Mouse (Mus musculus) midbrain, embryonic 14.5 days (tissue): ENCODE data around the gene 1700013G24Rik. TPM values are rescaled to one million over a fixed set of nuclear protein-coding genes. Genes with fewer than 3 reads are reported as not detected.

Experiments
- ATAC-seq: fragments of 200-750 bp; cut with Nextera tagmentation; 2 replicates; pipeline ENCODE4 v1.8.0; 2017; ENCODE audit warnings: moderate number of reproducible peaks, moderate library complexity; ENCODE audit not compliant: low FRiP score, low TSS enrichment
- DNase-seq: peaks from one replicate; pipeline ENCODE4 v3.0.0-alpha.2; 2015
- H3K27ac ChIP-seq: fragments of 300-500 bp; sonication (generic); replicated peaks from 2 replicates; pipeline ENCODE4 v1.5.1; 2014; ENCODE audit warnings: mild to moderate bottlenecking, low read depth, low read length, moderate library complexity
- H3K27me3 ChIP-seq: fragments of 300-500 bp; sonication (generic); 2 replicates; pipeline ENCODE4 v1.6.1; 2014; ENCODE audit warnings: low read length, control low read depth, mixed read lengths; ENCODE audit not compliant: control insufficient read depth, insufficient read depth
- H3K36me3 ChIP-seq: fragments of 300-500 bp; sonication (generic); 2 replicates; pipeline ENCODE4 v1.6.1; 2014; ENCODE audit warnings: low read length, control low read depth; ENCODE audit not compliant: control insufficient read depth, insufficient read depth
- H3K4me1 ChIP-seq: fragments of 300-500 bp; sonication (generic); 2 replicates; pipeline ENCODE4 v1.6.1; 2014; ENCODE audit warnings: mild to moderate bottlenecking, antibody characterized with exemption, low read length, control low read depth; ENCODE audit not compliant: control insufficient read depth, insufficient read depth
- H3K4me2 ChIP-seq: fragments of 300-500 bp; sonication (generic); 2 replicates; pipeline ENCODE4 v1.6.1; 2014; ENCODE audit warnings: mild to moderate bottlenecking, low read length, moderate library complexity
- H3K4me3 ChIP-seq: fragments of 300-500 bp; sonication (generic); replicated peaks from 2 replicates; pipeline ENCODE4 v1.5.1; 2014; ENCODE audit warnings: low read depth, low read length
- H3K9ac ChIP-seq: fragments of 300-500 bp; sonication (generic); replicated peaks from 2 replicates; pipeline ENCODE4 v1.6.1; 2014; ENCODE audit warnings: mild to moderate bottlenecking, low read length, moderate library complexity
- H3K9me3 ChIP-seq: fragments of 300-500 bp; sonication (generic); 2 replicates; pipeline ENCODE4 v1.6.1; 2016; ENCODE audit warnings: low read length, control low read depth, mixed read lengths; ENCODE audit not compliant: control insufficient read depth
- WGBS: fragments of 180-500 bp; shearing (Covaris S2); extraction: QIAGEN DNeasy Blood & Tissue Kit; methylation state at CpG from one replicate; pipeline ENCODE4 v1.1.7; 2014; 5-methylcytosine and 5-hydroxymethylcytosine counted together
- polyA plus RNA-seq: library from polyadenylated mRNA; unstranded; fragments of >200 nt; fragmentation: Nextera tagmentation; extraction: Ambion mirVana; gene quantifications from 2 replicates; pipeline ENCODE4 v1.2.1, GENCODE M21; 2014

The 1700013G24Rik gene
- polyA plus RNA-seq, 1 experiment from 2014 or later: not detected

DNA sequence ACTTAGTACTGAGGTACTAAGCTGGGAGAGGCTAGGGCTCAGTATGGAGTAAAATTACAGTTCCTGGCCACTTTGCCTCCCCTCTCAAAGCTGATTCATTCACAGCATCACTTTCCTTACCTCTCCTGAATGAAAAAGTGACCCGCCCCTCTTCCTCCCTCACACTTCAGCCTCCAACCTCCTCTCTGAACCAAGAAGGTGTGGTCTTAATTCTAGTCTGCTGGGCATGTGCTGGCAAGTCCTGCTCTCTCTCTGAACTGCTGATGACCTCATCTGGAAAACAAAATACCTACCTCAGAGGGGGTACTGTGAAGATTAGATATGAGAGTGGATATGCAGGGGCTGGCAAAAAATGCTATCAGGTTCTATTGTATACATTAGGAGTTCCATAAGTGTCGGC, 4.0 kb upstream of the 1700013G24Rik start:
- 89% methylated on average over 2 of the region's 2 CpGs for WGBS
- Histone ChIP-seq H3K9ac (no peak overlapping the region), H3K27ac (no peak overlapping the region), H3K4me3 (no peak overlapping the region), H3K9me3 (no peaks in the 10 kb centered on the region), H3K4me2 (no peak overlapping the region), H3K4me1 (no peaks in the 10 kb centered on the region), H3K36me3 (no peaks in the 10 kb centered on the region), H3K27me3 (no peaks in the 10 kb centered on the region)
- no peak for DNase-seq
- no peak for ATAC-seq

- no peaks in the 10 kb centered on the region for H3K27me3 ChIP-seq
- H3K9me3 ChIP-seq: no peaks in the 10 kb centered on the region
- no peak overlapping the region for H3K9ac ChIP-seq
- no peak overlapping the region for H3K4me2 ChIP-seq
- DNase-seq (no peak), ATAC-seq (no peak)
- H3K4me1 ChIP-seq: no peaks in the 10 kb centered on the region
- no peak overlapping the region for H3K4me3 ChIP-seq
- H3K27ac ChIP-seq: no peak overlapping the region
- no peaks in the 10 kb centered on the region for H3K36me3 ChIP-seq
- WGBS: 84% methylated on average over 10 of the region's 10 CpGs
These were observed 3.4 kb upstream of the 1700013G24Rik start for GRCm38 (mm10) chr4:137449715-137450114.

- no peak for ATAC-seq
- no peaks in the 10 kb centered on the region for H3K36me3 ChIP-seq
- H3K4me2 ChIP-seq: no peak overlapping the region
- no peaks in the 10 kb centered on the region for H3K4me1 ChIP-seq
- no peaks in the 10 kb centered on the region for H3K9me3 ChIP-seq
- H3K27ac ChIP-seq: no peak overlapping the region
- H3K9ac ChIP-seq: no peak overlapping the region
- H3K4me3 ChIP-seq: no peak overlapping the region
- DNase-seq: no peak
- no peaks in the 10 kb centered on the region for H3K27me3 ChIP-seq
- 95% methylated on average over 6 of the region's 6 CpGs for WGBS
These were observed 894 bp upstream of the 1700013G24Rik start for GRCm38 (mm10) chr4:137452190-137452589.

GRCm38 (mm10) chr4:137454582-137454981, 1.5 kb downstream of the 1700013G24Rik start:
- DNase-seq (no peak), ATAC-seq (no peak)
- Histone ChIP-seq H3K4me2 (no peak overlapping the region), H3K4me3 (no peak overlapping the region), H3K4me1 (no peaks in the 10 kb centered on the region), H3K36me3 (no peaks in the 10 kb centered on the region), H3K9ac (no peak overlapping the region), H3K9me3 (no peaks in the 10 kb centered on the region), H3K27me3 (no peaks in the 10 kb centered on the region), H3K27ac (no peak overlapping the region)
- 92% methylated on average over 14 of the region's 14 CpGs for WGBS

- H3K27ac ChIP-seq: no peak overlapping the region
- WGBS: 87% methylated on average over 12 of the region's 12 CpGs
- H3K9ac ChIP-seq: no peak overlapping the region
- no peak overlapping the region for H3K4me3 ChIP-seq
- H3K36me3 ChIP-seq: no peaks in the 10 kb centered on the region
- H3K4me1 ChIP-seq: no peaks in the 10 kb centered on the region
- no peaks in the 10 kb centered on the region for H3K9me3 ChIP-seq
- no peaks in the 10 kb centered on the region for H3K27me3 ChIP-seq
- ATAC-seq (no peak), DNase-seq (no peak)
- no peak overlapping the region for H3K4me2 ChIP-seq
These were observed 3.5 kb downstream of the 1700013G24Rik start for GRCm38 (mm10) chr4:137456581-137456980.

GRCm38 (mm10) chr4:137457292-137457691, 4.2 kb downstream of the 1700013G24Rik start:
- DNase-seq (no peak), ATAC-seq (no peak)
- Histone ChIP-seq H3K27me3 (no peaks in the 10 kb centered on the region), H3K9me3 (no peaks in the 10 kb centered on the region), H3K4me2 (no peak overlapping the region), H3K9ac (no peak overlapping the region), H3K27ac (no peak overlapping the region), H3K4me1 (no peaks in the 10 kb centered on the region), H3K4me3 (no peak overlapping the region), H3K36me3 (no peaks in the 10 kb centered on the region)
- WGBS: 64% methylated on average over 4 of the region's 4 CpGs

- ATAC-seq (no peak), DNase-seq (no peak)
- H3K9me3 ChIP-seq: no peaks in the 10 kb centered on the region
- H3K27me3 ChIP-seq: no peaks in the 10 kb centered on the region
- 91% methylated on average over 9 of the region's 9 CpGs for WGBS
- no peak overlapping the region for H3K27ac ChIP-seq
- H3K4me1 ChIP-seq: no peaks in the 10 kb centered on the region
- H3K36me3 ChIP-seq: no peaks in the 10 kb centered on the region
- no peak overlapping the region for H3K4me2 ChIP-seq
- no peak overlapping the region for H3K4me3 ChIP-seq
- H3K9ac ChIP-seq: no peak overlapping the region
These were observed 5.2 kb downstream of the 1700013G24Rik start for GRCm38 (mm10) chr4:137458310-137458709.

DNA sequence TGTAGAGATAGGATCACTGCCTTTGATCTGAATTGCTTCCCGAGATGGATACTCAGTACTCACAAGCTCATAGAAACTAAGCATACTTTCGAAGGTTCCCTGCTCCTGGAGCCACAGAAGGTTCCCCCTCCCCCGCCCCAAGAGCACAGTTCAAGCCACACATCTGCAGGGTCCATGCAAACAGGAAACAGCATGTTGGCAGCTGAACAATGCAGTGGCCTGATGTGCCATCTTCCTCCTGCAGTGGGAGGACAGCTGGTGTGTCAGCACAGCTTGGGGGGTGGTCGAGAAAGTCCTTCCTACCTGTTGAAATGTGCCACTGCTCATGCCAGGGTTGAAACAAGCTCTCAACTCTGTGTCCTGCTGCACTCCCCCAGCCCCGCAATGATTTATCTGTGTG, 5.8 kb downstream of the 1700013G24Rik start:
- Histone ChIP-seq H3K9ac (no peak overlapping the region), H3K36me3 (no peaks in the 10 kb centered on the region), H3K27me3 (no peaks in the 10 kb centered on the region), H3K9me3 (no peaks in the 10 kb centered on the region), H3K27ac (no peak overlapping the region), H3K4me1 (no peaks in the 10 kb centered on the region), H3K4me2 (no peak overlapping the region), H3K4me3 (no peak overlapping the region)
- ATAC-seq: no peak
- 88% methylated on average over 5 of the region's 5 CpGs for WGBS
- DNase-seq: no peak

GRCm38 (mm10) chr4:137460676-137461075, 7.6 kb downstream of the 1700013G24Rik start:
- Histone ChIP-seq H3K9ac (no peak overlapping the region), H3K36me3 (no peaks in the 10 kb centered on the region), H3K27ac (no peak overlapping the region), H3K4me2 (no peak overlapping the region), H3K4me3 (no peak overlapping the region), H3K27me3 (no peaks in the 10 kb centered on the region), H3K9me3 (no peaks in the 10 kb centered on the region), H3K4me1 (no peaks in the 10 kb centered on the region)
- ATAC-seq: no peak
- 52% methylated on average over 14 of the region's 14 CpGs for WGBS
- DNase-seq: no peak
